Mouse (Mus musculus): ENCODE results near the gene Itih5. TPM values are rescaled to one million over a fixed set of nuclear protein-coding genes. Genes with fewer than 3 reads are reported as not detected.

The Itih5 gene
- polyA plus RNA-seq (2015; fragmentation: Nextera tagmentation; extraction: Ambion mirVana): 2.0 and 2.4 TPM in 2 replicates

DNA sequence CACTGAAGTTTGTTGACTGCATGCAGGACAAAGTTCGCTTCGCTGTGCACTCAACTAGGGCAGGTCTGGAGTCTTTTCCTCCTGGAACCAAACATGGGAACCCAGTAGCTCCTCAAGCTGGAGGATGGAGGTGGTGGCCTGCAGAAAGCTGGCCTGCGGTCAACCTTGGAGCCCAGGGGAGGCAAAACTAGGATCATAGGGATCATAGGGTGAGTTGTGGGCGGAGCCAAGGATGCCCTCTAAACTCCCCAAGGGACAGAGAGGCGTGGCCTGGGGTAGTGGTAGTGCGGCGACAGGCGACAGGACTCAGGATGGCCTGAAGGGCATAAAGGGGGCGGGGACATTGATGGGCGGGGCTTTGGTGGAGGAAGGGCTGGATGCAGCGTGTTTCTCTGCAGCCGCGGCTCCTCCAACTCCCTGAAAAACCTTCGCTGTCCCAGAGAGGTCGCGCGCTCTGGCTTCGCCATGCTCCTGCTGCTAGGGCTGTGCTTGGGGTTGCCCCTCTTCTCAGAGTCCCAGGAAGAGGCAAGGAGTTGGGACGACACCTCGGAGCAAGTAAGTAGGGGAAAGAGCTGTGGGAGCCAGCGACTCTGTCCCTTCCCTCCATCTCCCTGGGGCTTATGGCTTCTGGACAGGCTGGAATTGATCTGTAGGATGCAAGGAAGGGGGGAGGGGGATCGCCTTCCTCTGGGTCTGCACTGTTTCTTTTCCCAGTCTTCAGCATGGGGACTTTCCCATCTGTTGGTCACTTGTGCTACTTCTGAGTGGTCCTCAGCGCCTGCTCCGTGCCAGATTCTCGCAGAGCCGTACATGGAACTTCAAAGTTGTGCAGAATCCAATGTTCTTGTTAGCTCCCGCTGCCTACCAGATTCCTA, at the start of gene Itih5:
Gene Itih5, plus strand, starts transcription at position 371 of the 875 bp plus-strand sequence.
- peak within 1 kb of the TSS; percentile 55 for H3K9ac ChIP-seq
- H3K27me3 ChIP-seq: no peaks in the 10 kb centered on the region; the same call in 1 of the 2 replicates
- peak within 1 kb of the TSS; percentile 80 for H3K4me2 ChIP-seq
- peaks cover 13% of the 10 kb centered on the region for H3K4me1 ChIP-seq
- 7% methylated on average over 27 of the region's 27 CpGs for WGBS
- no peak within 1 kb of the TSS for H3K27ac ChIP-seq
- no peaks in the 10 kb centered on the region for H3K36me3 ChIP-seq (ENCODE audit: poor library complexity, severe bottlenecking)
- ATAC-seq: peak; percentile 77
- H3K9me3 ChIP-seq (replicated peaks): no peaks in the 10 kb centered on the region
- peak within 1 kb of the TSS; percentile 43 for H3K4me3 ChIP-seq

DNA sequence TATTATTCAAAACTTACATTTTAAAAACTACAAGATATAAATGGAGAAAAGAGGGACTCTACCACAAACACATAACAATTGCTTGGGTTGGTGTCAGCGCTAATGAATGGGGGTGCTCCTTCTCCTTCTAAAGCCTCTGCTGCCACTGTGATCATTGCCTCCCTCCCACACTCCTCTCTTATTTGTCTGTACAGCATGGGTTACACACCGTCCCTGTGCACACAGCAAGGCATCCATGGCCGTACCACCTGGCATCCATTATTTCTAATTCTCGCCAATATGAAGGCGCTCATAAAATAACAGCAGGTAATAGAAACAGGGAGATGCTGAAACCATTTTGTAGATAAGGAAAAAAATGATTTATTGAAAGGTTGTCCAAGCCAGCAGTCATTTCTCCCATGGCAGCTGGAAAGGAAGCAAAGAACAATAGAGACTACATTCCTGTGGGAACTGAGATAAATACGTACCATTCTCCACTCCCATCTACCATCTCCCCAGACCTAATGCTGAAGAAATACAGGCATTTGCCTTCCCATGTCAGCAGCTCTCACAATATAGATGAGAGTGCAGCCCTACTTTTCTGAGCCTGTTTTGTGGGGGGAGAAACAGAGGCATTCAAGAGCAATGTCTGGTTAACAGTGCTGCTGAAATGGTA, 44.7 kb upstream of the Itih5 start:
- H3K27me3 ChIP-seq: no peaks in the 10 kb centered on the region
- no peak for ATAC-seq
- H3K4me3 ChIP-seq: no peak overlapping the region
- no peaks in the 10 kb centered on the region for H3K36me3 ChIP-seq (ENCODE audit: poor library complexity, severe bottlenecking)
- H3K9me3 ChIP-seq (replicated peaks): no peaks in the 10 kb centered on the region
- H3K4me2 ChIP-seq: no peak overlapping the region
- H3K4me1 ChIP-seq: no peaks in the 10 kb centered on the region
- H3K9ac ChIP-seq: no peak overlapping the region
- H3K27ac ChIP-seq: no peak overlapping the region
- 82% methylated on average over 6 of the region's 6 CpGs for WGBS

DNA sequence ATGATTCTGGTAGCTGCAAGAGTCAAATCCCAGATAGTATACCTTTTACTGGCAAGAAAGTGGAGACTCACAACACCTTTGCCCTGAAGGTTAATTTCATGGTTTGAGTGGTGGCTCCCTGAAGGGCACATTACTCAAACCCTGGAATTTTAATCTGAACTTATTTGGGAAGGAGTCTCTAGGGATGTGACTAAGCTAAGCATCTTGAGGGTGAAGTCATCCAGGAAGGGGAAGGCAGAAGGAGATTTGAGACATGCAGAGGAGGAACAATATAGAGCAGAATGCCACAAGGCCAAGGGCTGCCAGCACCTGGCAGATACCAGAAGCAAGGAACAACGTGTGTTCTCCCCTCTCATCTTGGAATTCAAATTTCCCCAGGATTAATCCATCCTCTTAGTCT, 34.6 kb upstream of the Itih5 start:
- 91% methylated on average over 1 of the region's 1 CpGs for WGBS
- ATAC-seq: no peak
- no peak overlapping the region for H3K27ac ChIP-seq
- H3K36me3 ChIP-seq (ENCODE audit: poor library complexity, severe bottlenecking): no peaks in the 10 kb centered on the region
- no peaks in the 10 kb centered on the region for H3K9me3 ChIP-seq (replicated peaks)
- no peak overlapping the region for H3K4me3 ChIP-seq
- no peak overlapping the region for H3K4me2 ChIP-seq
- H3K27me3 ChIP-seq: no peaks in the 10 kb centered on the region
- no peaks in the 10 kb centered on the region for H3K4me1 ChIP-seq
- no peak overlapping the region for H3K9ac ChIP-seq

DNA sequence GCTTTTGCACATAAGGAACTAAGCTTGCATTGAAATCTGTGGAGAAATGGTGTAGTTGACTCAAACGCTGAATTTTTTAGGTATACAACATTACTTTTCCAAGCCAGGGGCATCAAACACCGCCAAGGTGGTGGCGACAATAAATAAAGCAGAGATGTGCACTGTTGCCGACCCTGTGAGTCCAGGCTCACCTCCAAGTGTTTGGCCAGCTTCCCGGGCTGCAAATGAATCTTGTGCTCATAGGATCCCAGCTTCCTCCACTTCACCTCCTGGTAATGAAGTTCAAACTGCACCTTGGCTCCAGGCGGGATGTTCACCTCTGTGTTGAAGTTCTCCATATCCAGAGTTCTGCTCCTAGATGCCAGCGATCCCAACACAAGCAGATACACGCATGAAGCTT, 34.1 kb upstream of the Itih5 start:
- Histone ChIP-seq H3K27me3 (no peaks in the 10 kb centered on the region), H3K9me3 (replicated peaks) (no peaks in the 10 kb centered on the region), H3K4me3 (no peak overlapping the region), H3K27ac (no peak overlapping the region), H3K36me3 (ENCODE audit: poor library complexity, severe bottlenecking) (no peaks in the 10 kb centered on the region), H3K4me2 (no peak overlapping the region), H3K4me1 (no peaks in the 10 kb centered on the region), H3K9ac (no peak overlapping the region)
- WGBS: 87% methylated on average over 8 of the region's 8 CpGs
- no peak for ATAC-seq

DNA sequence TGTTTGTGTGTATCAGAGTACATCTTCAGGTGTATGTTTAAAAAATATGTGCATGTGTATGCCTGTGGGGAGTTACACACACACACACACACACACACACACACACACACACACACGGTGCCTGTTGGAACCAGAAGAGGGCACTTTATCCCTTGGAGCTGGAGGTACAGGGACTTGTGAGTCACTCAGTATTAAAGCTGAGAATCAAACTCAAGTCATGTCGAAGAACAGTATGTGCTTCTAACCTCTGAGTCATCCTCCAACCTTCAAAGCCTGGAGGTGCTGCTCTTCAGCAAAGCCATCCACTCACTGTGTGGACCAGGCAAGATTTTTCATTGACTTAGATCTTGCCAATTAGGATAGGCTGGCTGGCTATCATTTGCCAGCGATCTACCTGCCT, 31.5 kb upstream of the Itih5 start:
- no peaks in the 10 kb centered on the region for H3K4me1 ChIP-seq
- H3K4me2 ChIP-seq: no peak overlapping the region
- H3K27me3 ChIP-seq: no peaks in the 10 kb centered on the region
- 65% methylated on average over 3 of the region's 3 CpGs for WGBS
- no peaks in the 10 kb centered on the region for H3K9me3 ChIP-seq (replicated peaks)
- ATAC-seq: no peak
- no peaks in the 10 kb centered on the region for H3K36me3 ChIP-seq (ENCODE audit: poor library complexity, severe bottlenecking)
- no peak overlapping the region for H3K9ac ChIP-seq
- no peak overlapping the region for H3K27ac ChIP-seq
- H3K4me3 ChIP-seq: no peak overlapping the region

DNA sequence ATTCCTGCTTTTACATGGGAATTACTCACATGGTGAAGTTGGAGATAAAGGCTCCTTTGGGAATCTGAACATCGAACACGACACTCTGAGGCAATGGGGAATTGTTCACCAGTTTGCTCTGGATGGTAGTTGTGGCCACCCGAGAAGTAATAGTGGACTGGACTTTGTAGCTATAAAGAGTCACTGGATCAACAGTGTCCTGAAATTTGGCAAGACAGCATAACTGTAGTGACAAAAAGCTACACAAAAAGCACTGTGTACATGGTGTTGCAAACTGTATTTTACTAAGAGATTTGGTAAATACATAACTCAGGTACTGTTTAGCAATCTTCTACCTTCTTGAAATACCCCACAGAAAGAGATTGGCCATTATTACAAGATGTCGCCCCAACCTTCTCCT, 27.2 kb upstream of the Itih5 start:
- WGBS: 92% methylated on average over 4 of the region's 4 CpGs

DNA sequence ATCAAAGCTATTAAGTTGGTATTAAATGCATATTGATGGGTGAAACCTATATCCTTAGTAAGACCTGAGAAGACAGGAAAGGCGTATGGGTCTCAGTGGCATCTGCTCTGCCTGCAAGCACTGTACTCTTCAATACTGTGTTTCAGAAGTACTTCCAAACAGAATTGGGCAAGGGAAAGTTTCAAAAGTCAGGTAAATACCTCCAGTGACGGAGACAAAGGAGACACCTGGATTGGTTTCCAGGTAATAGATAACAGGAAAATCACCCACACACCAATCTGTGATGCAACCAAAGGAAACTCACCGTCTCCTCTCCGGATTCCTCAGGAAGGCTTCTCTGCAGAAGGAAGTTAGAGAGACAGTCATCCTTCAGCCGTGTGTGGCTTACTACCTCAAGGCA, 25.9 kb upstream of the Itih5 start:
- no peak overlapping the region for H3K4me2 ChIP-seq
- H3K27ac ChIP-seq: no peak overlapping the region
- H3K4me3 ChIP-seq: no peak overlapping the region
- 88% methylated on average over 5 of the region's 5 CpGs for WGBS
- no peaks in the 10 kb centered on the region for H3K36me3 ChIP-seq (ENCODE audit: poor library complexity, severe bottlenecking)
- H3K4me1 ChIP-seq: peaks cover 4% of the 10 kb centered on the region; the same call in 1 of the 2 replicates
- no peaks in the 10 kb centered on the region for H3K27me3 ChIP-seq
- H3K9ac ChIP-seq: no peak overlapping the region
- H3K9me3 ChIP-seq (replicated peaks): no peaks in the 10 kb centered on the region
- ATAC-seq: no peak

More for the DNA sequence above, 27.2 kb upstream of the Itih5 start:
- no peaks in the 10 kb centered on the region for H3K4me1 ChIP-seq
- H3K36me3 ChIP-seq (ENCODE audit: poor library complexity, severe bottlenecking): no peaks in the 10 kb centered on the region
- no peak overlapping the region for H3K4me3 ChIP-seq
- no peak overlapping the region for H3K9ac ChIP-seq
- H3K4me2 ChIP-seq: no peak overlapping the region
- no peak overlapping the region for H3K27ac ChIP-seq
- no peaks in the 10 kb centered on the region for H3K27me3 ChIP-seq
- no peaks in the 10 kb centered on the region for H3K9me3 ChIP-seq (replicated peaks)
- no peak for ATAC-seq

DNA sequence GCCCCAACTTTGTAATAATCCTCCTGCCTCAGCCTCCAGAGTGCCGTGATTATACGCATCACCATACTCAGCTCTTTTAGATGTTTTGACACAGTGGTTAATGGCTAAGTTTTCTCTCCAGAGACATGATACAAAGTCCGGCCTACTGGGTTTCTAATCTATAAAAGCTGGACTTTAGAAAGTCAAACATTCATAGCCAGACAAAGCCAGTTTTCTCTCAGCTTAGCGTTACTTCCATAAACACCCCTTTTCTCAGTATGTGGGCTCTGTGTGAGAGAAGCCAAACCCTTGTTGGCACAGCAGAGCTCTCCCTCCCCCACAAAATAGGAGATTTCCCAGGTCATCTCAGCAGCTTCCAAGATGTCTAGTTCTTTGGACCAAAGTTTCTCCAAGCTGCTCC, 24.8 kb upstream of the Itih5 start:
- H3K4me2 ChIP-seq: no peak overlapping the region
- H3K9ac ChIP-seq: no peak overlapping the region
- H3K27me3 ChIP-seq: no peaks in the 10 kb centered on the region
- no peak overlapping the region for H3K4me3 ChIP-seq
- H3K27ac ChIP-seq: no peak overlapping the region
- H3K36me3 ChIP-seq (ENCODE audit: poor library complexity, severe bottlenecking): no peaks in the 10 kb centered on the region
- no peaks in the 10 kb centered on the region for H3K9me3 ChIP-seq (replicated peaks)
- 78% methylated on average over 4 of the region's 4 CpGs for WGBS
- peaks cover 4% of the 10 kb centered on the region; the same call in 1 of the 2 replicates for H3K4me1 ChIP-seq
- no peak for ATAC-seq

DNA sequence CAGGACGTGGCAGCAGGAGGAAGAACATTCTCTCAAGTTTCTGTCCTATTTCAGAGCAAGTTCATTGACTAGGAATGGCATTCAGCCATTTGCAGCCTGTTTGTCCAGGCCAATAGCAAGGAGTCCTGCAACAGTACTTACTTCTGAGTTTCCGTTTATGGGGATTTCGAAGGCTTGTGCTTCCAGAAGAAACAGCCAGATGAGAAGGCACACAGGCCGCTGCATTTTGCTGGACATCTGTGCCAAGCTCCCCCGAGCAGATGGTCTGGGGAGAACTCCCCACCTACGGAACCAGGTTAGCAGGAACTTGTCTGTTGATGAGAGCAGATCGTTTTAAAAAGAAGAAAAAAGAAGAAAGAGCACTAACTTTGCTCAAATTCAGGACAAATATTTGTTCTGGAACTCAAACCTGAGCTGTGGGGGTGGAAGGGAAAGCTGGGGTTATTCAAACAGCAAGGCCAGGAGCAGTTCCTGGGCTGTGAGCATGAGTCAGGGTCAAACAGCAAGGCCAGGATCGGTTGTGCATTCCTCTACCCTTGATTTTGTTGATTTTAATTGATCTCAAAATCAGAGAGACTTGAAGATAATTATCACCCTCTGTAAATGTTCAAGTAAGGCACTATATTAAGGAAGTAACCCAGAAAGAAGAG, 22.9 kb upstream of the Itih5 start:
- no peak overlapping the region for H3K4me2 ChIP-seq
- WGBS: 86% methylated on average over 8 of the region's 8 CpGs
- H3K4me3 ChIP-seq: no peak overlapping the region
- no peak overlapping the region for H3K9ac ChIP-seq
- H3K4me1 ChIP-seq: peaks cover 4% of the 10 kb centered on the region; the same call in 1 of the 2 replicates
- no peaks in the 10 kb centered on the region for H3K27me3 ChIP-seq
- ATAC-seq: no peak
- H3K36me3 ChIP-seq (ENCODE audit: poor library complexity, severe bottlenecking): no peaks in the 10 kb centered on the region
- H3K27ac ChIP-seq: no peak overlapping the region
- no peaks in the 10 kb centered on the region for H3K9me3 ChIP-seq (replicated peaks)

DNA sequence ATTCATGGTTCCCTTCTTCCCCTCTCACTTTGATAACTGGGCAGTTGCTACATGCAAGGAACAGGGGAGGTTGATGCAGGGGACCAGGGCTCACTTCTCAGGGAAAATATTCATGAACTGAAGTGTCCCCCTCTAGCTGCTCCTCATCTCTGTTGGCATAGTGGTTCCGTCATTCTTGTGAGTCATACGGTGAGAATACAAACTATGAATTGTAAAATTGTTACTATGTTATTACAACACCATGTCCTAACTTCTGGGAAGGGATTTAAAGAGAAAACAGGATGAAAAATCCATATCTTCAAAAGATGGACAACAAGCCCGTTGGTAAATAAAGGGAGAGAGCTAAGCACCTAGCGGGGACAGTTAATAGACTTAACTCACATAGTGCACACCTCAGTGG, 22.1 kb upstream of the Itih5 start, which contains the start of gene Itih2:
Gene Itih2, minus strand, starts transcription at position 101 of the 400 bp plus-strand sequence.
- Histone ChIP-seq H3K27ac (no peak within 1 kb of the TSS), H3K9ac (no peak within 1 kb of the TSS), H3K27me3 (no peaks in the 10 kb centered on the region), H3K9me3 (replicated peaks) (no peaks in the 10 kb centered on the region), H3K4me1 (peaks cover 4% of the 10 kb centered on the region; the same call in 1 of the 2 replicates), H3K36me3 (ENCODE audit: poor library complexity, severe bottlenecking) (no peaks in the 10 kb centered on the region), H3K4me3 (no peak within 1 kb of the TSS), H3K4me2 (no peak within 1 kb of the TSS)
- no peak for ATAC-seq
- 92% methylated on average over 4 of the region's 4 CpGs for WGBS

DNA sequence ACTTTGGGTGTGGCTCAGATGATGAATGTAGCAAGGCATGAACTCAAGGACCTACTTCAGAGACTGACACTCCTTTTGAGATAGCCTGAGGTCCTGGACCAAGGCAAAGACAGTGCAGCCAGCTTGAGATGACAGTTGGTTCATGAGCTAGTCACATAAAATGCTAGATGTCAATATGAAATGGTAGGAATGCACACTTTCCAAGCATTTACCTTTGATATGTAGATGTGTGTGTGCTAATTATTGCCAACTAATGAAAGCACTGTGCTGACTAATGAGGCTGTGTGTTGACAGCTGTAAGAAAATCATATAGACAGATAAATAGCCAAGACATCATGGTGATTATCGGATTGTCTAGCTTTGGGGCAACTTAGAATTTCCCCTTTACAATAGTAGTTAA, 21.2 kb upstream of the Itih5 start:
- H3K4me2 ChIP-seq: no peak overlapping the region
- H3K4me1 ChIP-seq: peaks cover 4% of the 10 kb centered on the region; the same call in 1 of the 2 replicates
- H3K27ac ChIP-seq: no peak overlapping the region
- no peaks in the 10 kb centered on the region for H3K27me3 ChIP-seq
- no peak overlapping the region for H3K9ac ChIP-seq
- WGBS: 57% methylated on average over 1 of the region's 1 CpGs
- peak; percentile 45; the same call in 1 of the 2 replicates for ATAC-seq
- H3K9me3 ChIP-seq (replicated peaks): no peaks in the 10 kb centered on the region
- no peak overlapping the region for H3K4me3 ChIP-seq
- H3K36me3 ChIP-seq (ENCODE audit: poor library complexity, severe bottlenecking): no peaks in the 10 kb centered on the region

DNA sequence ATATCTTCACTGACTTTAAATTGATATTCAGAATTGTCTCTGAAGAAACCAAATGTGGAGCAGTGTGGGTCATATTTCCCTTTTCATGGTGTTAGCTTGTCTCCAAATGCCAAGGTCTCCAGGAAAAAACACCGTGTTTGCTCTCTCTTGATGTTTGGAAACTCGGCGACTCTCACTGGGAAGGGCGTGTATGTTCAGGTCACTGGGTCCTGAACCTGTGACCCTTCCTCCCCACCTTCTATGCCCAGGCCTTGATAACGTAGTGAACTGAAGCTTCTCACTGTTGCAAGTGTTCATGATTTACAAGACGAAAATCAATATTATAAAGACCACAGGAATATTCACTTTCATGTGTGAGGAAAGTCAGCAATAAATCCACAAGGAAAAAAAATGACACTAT, 19.4 kb upstream of the Itih5 start:
- no peak overlapping the region for H3K9ac ChIP-seq
- ATAC-seq: no peak
- H3K27ac ChIP-seq: no peak overlapping the region
- WGBS: 88% methylated on average over 6 of the region's 6 CpGs
- no peaks in the 10 kb centered on the region for H3K36me3 ChIP-seq (ENCODE audit: poor library complexity, severe bottlenecking)
- no peak overlapping the region for H3K4me2 ChIP-seq
- H3K27me3 ChIP-seq: no peaks in the 10 kb centered on the region
- peaks cover 4% of the 10 kb centered on the region; the same call in 1 of the 2 replicates for H3K4me1 ChIP-seq
- H3K9me3 ChIP-seq (replicated peaks): no peaks in the 10 kb centered on the region
- H3K4me3 ChIP-seq: no peak overlapping the region

All from forebrain, embryonic 13.5 days (tissue).